Mouse (Mus musculus) limb, embryonic 14.5 days (tissue): ENCODE data around the gene Acp6. TPM values are rescaled to one million over a fixed set of nuclear protein-coding genes. Genes with fewer than 3 reads are reported as not detected.

Source experiments
- ATAC-seq: fragments of 200-750 bp; cut with Nextera tagmentation; 2 replicates; pipeline ENCODE4 v1.8.0; 2017; ENCODE audit warnings: low read depth, moderate number of reproducible peaks, moderate TSS enrichment; ENCODE audit not compliant: low FRiP score
- DNase-seq: peaks from one replicate; pipeline ENCODE4 v3.0.0-alpha.2; 2015; ENCODE audit warnings: low spot score
- H3K27ac ChIP-seq: fragments of 300-500 bp; sonication (generic); replicated peaks from 2 replicates; pipeline ENCODE4 v1.5.1; 2014; ENCODE audit warnings: low read depth, mild to moderate bottlenecking, low read length, moderate library complexity, mixed read lengths
- H3K27me3 ChIP-seq: fragments of 300-500 bp; sonication (generic); 2 replicates; pipeline ENCODE4 v1.6.1; 2014; ENCODE audit warnings: low read length, mixed read lengths; ENCODE audit not compliant: control insufficient read depth, insufficient read depth
- H3K36me3 ChIP-seq: fragments of 300-500 bp; sonication (generic); 2 replicates; pipeline ENCODE4 v1.6.1; 2014; ENCODE audit warnings: mild to moderate bottlenecking, low read length, moderate library complexity, mixed read lengths; ENCODE audit not compliant: control insufficient read depth, insufficient read depth
- H3K4me1 ChIP-seq: fragments of 300-500 bp; sonication (generic); 2 replicates; pipeline ENCODE4 v1.6.1; 2014; ENCODE audit warnings: antibody characterized with exemption, low read length, mixed read lengths; ENCODE audit not compliant: control insufficient read depth, insufficient read depth
- H3K4me2 ChIP-seq: fragments of 300-500 bp; sonication (generic); replicated peaks from 2 replicates; pipeline ENCODE4 v1.6.1; 2014; ENCODE audit warnings: low read depth, mild to moderate bottlenecking, low read length, moderate library complexity; ENCODE audit not compliant: severe bottlenecking
- H3K4me3 ChIP-seq: fragments of 300-500 bp; sonication (generic); replicated peaks from 2 replicates; pipeline ENCODE4 v1.5.1; 2014; ENCODE audit warnings: low read length
- H3K9ac ChIP-seq: fragments of 300-500 bp; sonication (generic); 2 replicates; pipeline ENCODE4 v1.6.1; 2014; ENCODE audit warnings: mild to moderate bottlenecking, low read depth, low read length, moderate library complexity; ENCODE audit not compliant: severe bottlenecking
- H3K9me3 ChIP-seq: fragments of 300-500 bp; sonication (generic); 2 replicates; pipeline ENCODE4 v1.6.1; 2016; ENCODE audit warnings: low read length; ENCODE audit not compliant: control insufficient read depth
- POLR2A ChIP-seq: fragments of 200-500 bp; IDR thresholded peaks from 2 replicates; pipeline ENCODE4 v1.8.0; 2012; ENCODE audit warnings: inconsistent platforms, mild to moderate bottlenecking, moderate library complexity, borderline replicate concordance; ENCODE audit not compliant: insufficient read depth, insufficient read length; ENCODE audit errors: extremely low read depth
- WGBS: fragments of 180-500 bp; shearing (Covaris S2); extraction: QIAGEN DNeasy Blood & Tissue Kit; methylation state at CpG from one replicate; pipeline ENCODE4 v1.1.7; 2014; 5-methylcytosine and 5-hydroxymethylcytosine counted together
- polyA plus RNA-seq, 2 experiments: library from polyadenylated mRNA; depleted of rRNA in 1 of 2; stranded (reverse) in 1 of 2; unstranded in 1 of 2; fragments of >200 nt; fragmentation: Nextera tagmentation in 1 of 2; extraction: Ambion mirVana in 1 of 2; gene quantifications; 2 replicates each; pipeline versions ENCODE4 v1.2.1 to v1.2.3; 2012 to 2014

Acp6 gene
- polyA plus RNA-seq, 2 experiments: 38.8 to 44.5 TPM

- DNase-seq: no peak
- Histone ChIP-seq H3K9ac (no peak overlapping the region), H3K4me3 (no peak overlapping the region), H3K9me3 (no peaks in the 10 kb centered on the region), H3K4me2 (no peak overlapping the region), H3K27me3 (no peaks in the 10 kb centered on the region), H3K27ac (no peak overlapping the region), H3K36me3 (no peaks in the 10 kb centered on the region), H3K4me1 (no peaks in the 10 kb centered on the region)
- WGBS: 79% methylated on average over 2 of the region's 2 CpGs
- no peak for TF ChIP-seq POLR2A
- ATAC-seq: no peak
Measured at GRCm38 (mm10) chr3:97151092-97151491, 7.5 kb upstream of the Acp6 start.

GRCm38 (mm10) chr3:97156431-97156830, 2.1 kb upstream of the Acp6 start:
- Histone ChIP-seq H3K4me1 (peaks cover 12% of the 10 kb centered on the region), H3K9ac (no peak overlapping the region), H3K36me3 (no peaks in the 10 kb centered on the region), H3K4me2 (no peak overlapping the region), H3K4me3 (no peak overlapping the region), H3K27ac (no peak overlapping the region), H3K9me3 (no peaks in the 10 kb centered on the region), H3K27me3 (no peaks in the 10 kb centered on the region)
- ATAC-seq (no peak), DNase-seq (no peak)
- 98% methylated on average over 6 of the region's 6 CpGs for WGBS
- TF ChIP-seq POLR2A: no peak

- Histone ChIP-seq H3K9me3 (no peaks in the 10 kb centered on the region), H3K4me3 (no peak overlapping the region)
Measured at GRCm38 (mm10) chr3:97157308-97157707, 1.3 kb upstream of the Acp6 start.

GRCm38 (mm10) chr3:97157958-97158599, 498 bp upstream of the Acp6 start:
- no peaks in the 10 kb centered on the region for H3K36me3 ChIP-seq
- H3K4me2 ChIP-seq: peak overlapping the region; percentile 81
- TF ChIP-seq POLR2A: no peak
- H3K9ac ChIP-seq: peak overlapping the region; percentile 69; the same call in 1 of the 2 replicates
- under 1% methylated on average over 17 of the region's 17 CpGs for WGBS
- H3K9me3 ChIP-seq: no peaks in the 10 kb centered on the region
- no peaks in the 10 kb centered on the region for H3K27me3 ChIP-seq
- DNase-seq (peak; percentile 79), ATAC-seq (peak; percentile 60; the same call in 1 of the 2 replicates)
- H3K4me3 ChIP-seq: peak overlapping the region; percentile 71
- peaks cover 12% of the 10 kb centered on the region for H3K4me1 ChIP-seq
- no peak overlapping the region for H3K27ac ChIP-seq

More at GRCm38 (mm10) chr3:97157308-97157707, 1.3 kb upstream of the Acp6 start:
- H3K4me2 ChIP-seq: no peak overlapping the region
- no peaks in the 10 kb centered on the region for H3K27me3 ChIP-seq
- TF ChIP-seq POLR2A: no peak
- peaks cover 12% of the 10 kb centered on the region for H3K4me1 ChIP-seq
- ATAC-seq (no peak), DNase-seq (no peak)
- no peaks in the 10 kb centered on the region for H3K36me3 ChIP-seq
- no peak overlapping the region for H3K27ac ChIP-seq
- no peak overlapping the region for H3K9ac ChIP-seq
- WGBS: 86% methylated on average over 1 of the region's 1 CpGs

- Histone ChIP-seq H3K9me3 (no peaks in the 10 kb centered on the region), H3K27ac (no peak overlapping the region)
- 12% methylated on average over 6 of the region's 6 CpGs for WGBS
Measured at GRCm38 (mm10) chr3:97159509-97159850, 903 bp downstream of the Acp6 start.

More at GRCm38 (mm10) chr3:97159509-97159850, 903 bp downstream of the Acp6 start:
- Histone ChIP-seq H3K4me2 (peak overlapping the region; percentile 81), H3K36me3 (no peaks in the 10 kb centered on the region), H3K9ac (peak overlapping the region; percentile 69), H3K4me1 (peaks cover 12% of the 10 kb centered on the region), H3K27me3 (no peaks in the 10 kb centered on the region), H3K4me3 (peak overlapping the region; percentile 71)
- DNase-seq (no peak), ATAC-seq (no peak)
- TF ChIP-seq POLR2A: no peak
